Mouse (Mus musculus): ENCODE results near the gene Higd1b. TPM values are rescaled to one million over a fixed set of nuclear protein-coding genes. Genes with fewer than 3 reads are reported as not detected.

The Higd1b gene
- total RNA-seq, 2 experiments from 2014 or later, result 1.2 to 4.1 TPM

- DNase-seq (ENCODE audit: low spot score in 2 of 2), result no peak
Measured at GRCm38 (mm10) chr11:102837385-102837784, 1.7 kb downstream of the Higd1b start.

- DNase-seq (ENCODE audit: low spot score in 2 of 2), result no peak
Measured at GRCm38 (mm10) chr11:102838126-102838525, 2.5 kb downstream of the Higd1b start.

GRCm38 (mm10) chr11:102838616-102839150 is 3.0 kb downstream of the Higd1b start:
- DNase-seq (ENCODE audit: low spot score in 2 of 2), result no peak

GRCm38 (mm10) chr11:102845926-102846325 is 10.3 kb downstream of the Higd1b start:
- DNase-seq (ENCODE audit: low spot score in 2 of 2), result no peak

GRCm38 (mm10) chr11:102851883-102852282 is 16.2 kb downstream of the Higd1b start:
- DNase-seq (ENCODE audit: low spot score in 2 of 2), result peak; percentile 76 to 80

- no peak for DNase-seq (ENCODE audit: low spot score in 2 of 2)
Measured at GRCm38 (mm10) chr11:102853760-102854159, 18.1 kb downstream of the Higd1b start.

GRCm38 (mm10) chr11:102855941-102856340 is 20.3 kb downstream of the Higd1b start:
- DNase-seq (ENCODE audit: low spot score in 2 of 2), result no peak

- DNase-seq (ENCODE audit: low spot score in 2 of 2), result no peak
Measured at GRCm38 (mm10) chr11:102858951-102859350, 23.3 kb downstream of the Higd1b start.

GRCm38 (mm10) chr11:102859933-102860332 is 24.3 kb downstream of the Higd1b start:
- no peak for DNase-seq (ENCODE audit: low spot score in 2 of 2)

GRCm38 (mm10) chr11:102864272-102864671 is 28.6 kb downstream of the Higd1b start:
- peak; percentile 56 to 66 for DNase-seq (ENCODE audit: low spot score in 2 of 2)

GRCm38 (mm10) chr11:102874801-102875334 is 39.2 kb downstream of the Higd1b start:
- DNase-seq (ENCODE audit: low spot score in 2 of 2), result no peak

- no peak for DNase-seq (ENCODE audit: low spot score in 2 of 2)
Measured at GRCm38 (mm10) chr11:102879558-102879957, 43.9 kb downstream of the Higd1b start.

GRCm38 (mm10) chr11:102880585-102881313 is 45.1 kb downstream of the Higd1b start, which contains the start of the genes Eftud2 and Ccdc103:
Gene Eftud2, minus strand, starts transcription at chr11:102880985.
Gene Ccdc103, plus strand, starts transcription at chr11:102881204.
- peak; percentile 87 to 92 for DNase-seq (ENCODE audit: low spot score in 2 of 2)

GRCm38 (mm10) chr11:102881314-102882198 is 45.9 kb downstream of the Higd1b start:
- DNase-seq (ENCODE audit: low spot score in 2 of 2), result no peak

- DNase-seq (ENCODE audit: low spot score in 2 of 2), result no peak
Measured at GRCm38 (mm10) chr11:102884616-102885219, 49.1 kb downstream of the Higd1b start, which contains the start of gene Fam187a. Gene Fam187a, plus strand, starts transcription at chr11:102885169.

GRCm38 (mm10) chr11:102887433-102887832 is 51.8 kb downstream of the Higd1b start:
- no peak for DNase-seq (ENCODE audit: low spot score in 2 of 2)

Other genes starting within 250 kb of the Higd1b start
- 1 to 10 TPM; 2.6 to 3.6 TPM for gene Fzd2, start 231.5 kb upstream of the Higd1b start, total RNA-seq (2021)
- not detected for gene Meioc, start 172.1 kb upstream of the Higd1b start, total RNA-seq (2021)
- 10 to 100 TPM; 21.7 to 30.4 TPM for gene Ccdc43, start 138.1 kb upstream of the Higd1b start, total RNA-seq (2021)
- gene Adam11, start 74.4 kb upstream of the Higd1b start, total RNA-seq (2021), result 1 to 10 TPM; 1.9 to 5.5 TPM
- 10 to 100 TPM; 12.0 to 16.4 TPM for gene Gjc1, start 16.1 kb upstream of the Higd1b start, total RNA-seq (2021)
- 10 to 100 TPM; 64.6 to 70.2 TPM for gene Eftud2, start 45.1 kb downstream of the Higd1b start, total RNA-seq (2021)
- under 1 TPM; 0.32 to 0.36 TPM for gene Ccdc103, start 45.4 kb downstream of the Higd1b start, total RNA-seq (2021)
- not detected for gene Fam187a, start 49.3 kb downstream of the Higd1b start, total RNA-seq (2021)
- 1 to 10 TPM in 1 of 2 experiments, under 1 TPM in 1; 0.76 to 1.1 TPM for gene Gfap, start 65.1 kb downstream of the Higd1b start, total RNA-seq (2021)
- under 1 TPM; 0.51 to 0.73 TPM for gene Kif18b, start 89.3 kb downstream of the Higd1b start, total RNA-seq (2021)
- 10 to 100 TPM; 49.2 to 60.0 TPM for gene C1ql1, start 110.8 kb downstream of the Higd1b start, total RNA-seq (2021)
- 100 to 1,000 TPM in 1 of 2 experiments, 10 to 100 TPM in 1; 97.0 to 100 TPM for gene Nmt1, start 192.3 kb downstream of the Higd1b start, total RNA-seq (2021)
- 10 to 100 TPM; 44.7 to 54.1 TPM for gene Dcakd, start 192.5 kb downstream of the Higd1b start, total RNA-seq (2021)